Mouse (Mus musculus) E14TG2a.4 (cell line): ENCODE measurements around the gene Gcgr.

Experiments
- H3K27me3 ChIP-seq: 2 replicates; pipeline ENCODE4 v1.6.1; 2014; ENCODE audit warnings: low read length, control low read depth; ENCODE audit not compliant: insufficient read depth
- H3K36me3 ChIP-seq: 2 replicates; pipeline ENCODE4 v1.6.1; 2014; ENCODE audit warnings: low read length, control low read depth; ENCODE audit not compliant: insufficient read depth
- H3K4me1 ChIP-seq: replicated peaks from 2 replicates; pipeline ENCODE4 v1.6.1; 2014; ENCODE audit warnings: low read depth, low read length, control low read depth
- H3K4me3 ChIP-seq: replicated peaks from 2 replicates; pipeline ENCODE4 v1.5.1; 2014; ENCODE audit warnings: mild to moderate bottlenecking, low read length
- H3K9me3 ChIP-seq: 2 replicates; pipeline ENCODE4 v1.6.1; 2014; ENCODE audit warnings: low read length, control low read depth
- CTCF ChIP-seq: conservative IDR thresholded peaks from 2 replicates; pipeline ENCODE4 v1.5.1; 2014; ENCODE audit warnings: low read length
- NANOG ChIP-seq: IDR thresholded peaks from 2 replicates; pipeline ENCODE4 v1.6.1; 2014; ENCODE audit warnings: borderline replicate concordance, low read length, mixed read lengths
- POU5F1 ChIP-seq: IDR thresholded peaks from 2 replicates; pipeline ENCODE4 v1.6.1; 2014; ENCODE audit warnings: low read length, borderline replicate concordance

Gcgr gene

GRCm38 (mm10) chr11:120562949-120563348, 32.5 kb downstream of the Gcgr start:
- H3K36me3 ChIP-seq: peaks cover 90% of the 10 kb centered on the region
- H3K27me3 ChIP-seq: no peaks in the 10 kb centered on the region
- no peaks in the 10 kb centered on the region for H3K9me3 ChIP-seq
- TF ChIP-seq NANOG (no peak), CTCF (no peak), POU5F1 (no peak)
- H3K4me3 ChIP-seq: no peak overlapping the region
- H3K4me1 ChIP-seq: peaks cover 18% of the 10 kb centered on the region; the same call in 1 of the 2 replicates

DNA sequence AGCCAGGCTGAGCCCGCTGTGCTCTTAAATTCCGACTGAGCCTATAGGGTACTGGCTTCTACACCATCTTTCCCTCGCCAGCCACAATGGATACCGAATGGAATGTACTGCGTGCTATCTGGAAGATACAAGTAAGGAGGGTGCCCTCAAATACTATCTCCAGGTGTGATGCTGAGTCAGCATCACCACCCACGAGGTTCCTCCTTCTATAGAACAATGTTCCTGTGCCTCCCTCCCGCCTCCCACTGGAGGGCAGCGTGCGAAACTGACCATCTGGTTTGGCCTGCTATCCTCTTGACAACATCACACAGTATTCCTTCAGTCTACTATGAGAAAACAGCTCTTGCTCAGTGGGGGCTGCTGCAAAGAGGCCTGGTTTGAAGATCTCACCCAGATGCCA, 34.6 kb downstream of the Gcgr start:
- H3K4me1 ChIP-seq: peaks cover 22% of the 10 kb centered on the region
- no peak overlapping the region for H3K4me3 ChIP-seq
- TF ChIP-seq CTCF (no peak), NANOG (no peak), POU5F1 (no peak)
- H3K36me3 ChIP-seq: peaks cover 100% of the 10 kb centered on the region
- H3K9me3 ChIP-seq: no peaks in the 10 kb centered on the region
- no peaks in the 10 kb centered on the region for H3K27me3 ChIP-seq

DNA sequence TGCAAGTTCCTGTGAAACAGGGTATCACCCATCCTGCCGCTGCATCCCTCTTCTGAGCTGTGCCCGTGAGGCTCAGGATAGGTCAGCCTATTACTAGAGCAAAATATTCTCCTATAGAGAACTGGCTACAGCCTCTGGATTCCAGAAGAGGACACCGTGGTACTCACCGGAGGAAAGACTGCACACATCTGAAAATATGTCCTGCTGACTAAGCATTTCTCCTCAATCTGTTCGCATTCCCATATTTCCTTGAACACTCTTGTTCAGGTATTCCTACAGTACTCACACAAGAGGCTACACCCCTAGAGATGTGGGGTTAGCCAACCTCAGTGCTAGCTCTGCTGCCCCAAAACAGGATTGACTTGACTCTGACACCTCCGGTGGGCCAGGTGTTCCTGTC, 37.8 kb downstream of the Gcgr start:
- Histone ChIP-seq H3K27me3 (no peaks in the 10 kb centered on the region), H3K4me1 (peaks cover 35% of the 10 kb centered on the region), H3K4me3 (no peak overlapping the region), H3K9me3 (no peaks in the 10 kb centered on the region), H3K36me3 (peaks cover 86% of the 10 kb centered on the region)
- TF ChIP-seq CTCF: no peak
- TF ChIP-seq POU5F1: no peak
- TF ChIP-seq NANOG: no peak

DNA sequence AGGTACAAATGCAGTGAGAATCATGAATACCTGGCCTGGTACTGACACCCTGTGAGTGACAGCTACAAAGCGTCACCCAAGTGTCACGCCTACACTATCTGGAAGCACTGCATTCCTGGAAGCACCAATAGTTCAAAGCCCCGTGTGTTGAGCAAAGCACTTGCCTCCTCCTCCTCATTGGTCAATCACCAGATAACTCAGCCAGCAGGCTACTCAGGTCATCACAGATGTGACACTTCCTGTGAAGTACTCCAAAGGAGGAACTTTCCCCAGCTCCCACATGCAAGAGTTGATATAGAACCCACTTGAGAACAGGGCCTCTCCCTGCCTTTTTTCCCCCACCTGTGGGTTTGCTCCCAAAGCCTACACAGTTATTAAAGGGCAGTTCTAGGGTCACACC, 40.6 kb downstream of the Gcgr start:
- Histone ChIP-seq H3K27me3 (no peaks in the 10 kb centered on the region), H3K36me3 (peaks cover 60% of the 10 kb centered on the region), H3K9me3 (no peaks in the 10 kb centered on the region), H3K4me3 (peak overlapping the region; percentile 99), H3K4me1 (peaks cover 41% of the 10 kb centered on the region)
- TF ChIP-seq NANOG: no peak
- TF ChIP-seq POU5F1: no peak
- no peak for TF ChIP-seq CTCF

GRCm38 (mm10) chr11:120571754-120572416, 41.4 kb downstream of the Gcgr start:
- TF ChIP-seq POU5F1 (no peak), CTCF (no peak), NANOG (no peak)
- H3K4me1 ChIP-seq: peaks cover 46% of the 10 kb centered on the region
- peaks cover 60% of the 10 kb centered on the region for H3K36me3 ChIP-seq
- no peaks in the 10 kb centered on the region for H3K9me3 ChIP-seq
- H3K4me3 ChIP-seq: peak overlapping the region; percentile 99
- no peaks in the 10 kb centered on the region for H3K27me3 ChIP-seq

DNA sequence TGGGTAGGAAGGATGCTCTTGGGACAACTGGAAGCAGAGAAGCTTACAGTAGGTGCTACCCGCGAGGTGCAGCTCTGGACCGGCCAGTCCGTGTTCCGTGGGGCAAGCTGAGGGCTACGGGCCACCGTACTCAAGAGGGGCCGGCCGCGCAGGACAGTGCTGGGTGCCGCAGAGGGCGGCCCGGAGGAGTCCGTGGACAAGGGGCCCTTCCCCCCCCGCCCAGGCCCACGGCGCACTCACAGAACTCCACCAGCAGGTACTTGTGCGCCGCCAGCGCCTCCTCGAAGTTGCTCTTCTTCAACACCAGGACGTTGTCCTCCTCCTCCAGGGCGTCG, 41.9 kb downstream of the Gcgr start:
- Histone ChIP-seq H3K4me1 (peaks cover 48% of the 10 kb centered on the region), H3K36me3 (peaks cover 60% of the 10 kb centered on the region), H3K4me3 (peak overlapping the region; percentile 99), H3K9me3 (no peaks in the 10 kb centered on the region), H3K27me3 (no peaks in the 10 kb centered on the region)
- no peak for TF ChIP-seq POU5F1
- no peak for TF ChIP-seq CTCF
- TF ChIP-seq NANOG: no peak

- H3K4me1 ChIP-seq: peaks cover 54% of the 10 kb centered on the region
These were observed 42.5 kb downstream of the Gcgr start, which contains the start of gene P4hb for GRCm38 (mm10) chr11:120572752-120573584. Gene P4hb (minus strand): TSS chr11:120573253.

DNA sequence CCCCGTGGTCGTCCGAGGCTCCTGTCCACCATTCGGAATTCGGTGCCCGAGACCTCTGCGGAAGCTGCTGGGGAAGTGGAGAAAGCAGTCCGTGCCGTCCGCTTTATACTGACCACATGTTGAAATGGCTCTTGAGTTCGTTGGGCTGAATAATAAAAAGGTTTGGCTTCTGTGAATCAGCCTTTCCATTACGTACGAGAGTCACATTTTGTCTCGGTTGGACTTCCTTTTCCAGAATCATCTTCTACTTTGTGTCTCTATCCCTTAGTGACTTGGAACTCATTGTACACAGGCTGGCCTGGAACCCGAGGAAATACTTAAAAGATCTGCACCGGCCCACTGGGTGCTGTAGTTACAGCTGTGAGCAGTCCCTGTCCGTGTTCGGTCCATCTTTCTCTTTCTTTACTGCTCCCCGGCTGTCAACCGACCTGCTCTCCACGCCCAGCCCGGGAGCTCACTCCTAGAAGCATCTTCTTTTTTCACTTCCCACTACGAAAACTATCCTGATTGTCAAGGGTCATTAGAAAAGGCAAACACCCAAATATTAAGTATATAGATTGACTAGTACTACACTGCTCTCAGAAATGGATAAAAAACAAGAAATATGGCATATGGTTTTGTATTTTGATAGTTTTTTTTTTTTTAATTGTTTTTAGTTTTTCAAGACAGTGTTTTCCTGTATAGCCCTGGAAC, 43.2 kb downstream of the Gcgr start:
- Histone ChIP-seq H3K9me3 (no peaks in the 10 kb centered on the region), H3K27me3 (no peaks in the 10 kb centered on the region), H3K4me3 (peak overlapping the region; percentile 99), H3K4me1 (peaks cover 61% of the 10 kb centered on the region), H3K36me3 (peaks cover 60% of the 10 kb centered on the region)
- no peak for TF ChIP-seq POU5F1
- TF ChIP-seq CTCF: no peak
- TF ChIP-seq NANOG: no peak

More at GRCm38 (mm10) chr11:120572752-120573584, 42.5 kb downstream of the Gcgr start, which contains the start of gene P4hb:
- no peaks in the 10 kb centered on the region for H3K9me3 ChIP-seq
- peaks cover 60% of the 10 kb centered on the region for H3K36me3 ChIP-seq
- H3K27me3 ChIP-seq: no peaks in the 10 kb centered on the region
- TF ChIP-seq NANOG (no peak), POU5F1 (no peak), CTCF (no peak)
- H3K4me3 ChIP-seq: peak within 1 kb of the TSS; percentile 99
